Mouse (Mus musculus) layer of hippocampus, postnatal 14 days (tissue): ENCODE results near the gene Mcmbp. TPM values are rescaled to one million over a fixed set of nuclear protein-coding genes. Genes with fewer than 3 reads are reported as not detected.
"Not testable (repeated sequence)": the region's sequence is repeated elsewhere in the genome, so short reads cannot be mapped to it uniquely, and the experiment has no call there.

Source experiments
- DNase-seq, 2 experiments: peaks; one replicate each; pipeline ENCODE4 v3.0.0; 2021 to 2022; ENCODE audit warnings: low spot score in 2 of 2, mixed read lengths in 1 of 2
- total RNA-seq, 2 experiments: library from RNA; stranded (reverse); gene quantifications; 2 replicates each; pipeline ENCODE4 v1.2.3; 2021

Gene Mcmbp
- total RNA-seq, 2 experiments from 2014 or later = 24.0 to 29.1 TPM

GRCm38 (mm10) chr7:128724761-128725160 is 15.5 kb downstream of the Mcmbp start:
- DNase-seq = peak; percentile 65 to 93

GRCm38 (mm10) chr7:128717991-128718390 is 22.3 kb downstream of the Mcmbp start:
- no peak for DNase-seq

GRCm38 (mm10) chr7:128705735-128706134 is 34.6 kb downstream of the Mcmbp start:
- peak; percentile 78 to 79 for DNase-seq

- DNase-seq = not testable (repeated sequence)
Observed at GRCm38 (mm10) chr7:128699959-128700358, 40.3 kb downstream of the Mcmbp start.

- DNase-seq = no peak
Observed at GRCm38 (mm10) chr7:128694848-128695247, 45.4 kb downstream of the Mcmbp start.

GRCm38 (mm10) chr7:128692163-128692562 is 48.1 kb downstream of the Mcmbp start:
- DNase-seq = no peak

GRCm38 (mm10) chr7:128690796-128691195 is 49.5 kb downstream of the Mcmbp start:
- DNase-seq = peak; percentile 64 to 90

GRCm38 (mm10) chr7:128690070-128690469 is 50.2 kb downstream of the Mcmbp start:
- DNase-seq = peak; percentile 93 to 96

GRCm38 (mm10) chr7:128689347-128689746 is 50.9 kb downstream of the Mcmbp start:
- peak in 1 of 2 experiments; percentile 28 for DNase-seq

- peak; percentile 82 to 90 for DNase-seq
Observed at GRCm38 (mm10) chr7:128687821-128688564, 52.3 kb downstream of the Mcmbp start.

- DNase-seq = no peak
Observed at GRCm38 (mm10) chr7:128678546-128678945, 61.7 kb downstream of the Mcmbp start.

GRCm38 (mm10) chr7:128672408-128673010 is 67.8 kb downstream of the Mcmbp start:
- DNase-seq = peak in 1 of 2 experiments; percentile 46

- peak in 1 of 2 experiments; percentile 61 for DNase-seq
Observed at GRCm38 (mm10) chr7:128671952-128672351, 68.3 kb downstream of the Mcmbp start.

- DNase-seq = no peak
Observed at GRCm38 (mm10) chr7:128668831-128669230, 71.5 kb downstream of the Mcmbp start.

GRCm38 (mm10) chr7:128667788-128668187 is 72.5 kb downstream of the Mcmbp start:
- no peak for DNase-seq

- DNase-seq = no peak
Observed at GRCm38 (mm10) chr7:128664861-128665377, 75.4 kb downstream of the Mcmbp start.

GRCm38 (mm10) chr7:128663906-128664305 is 76.4 kb downstream of the Mcmbp start:
- DNase-seq = no peak

GRCm38 (mm10) chr7:128656970-128657369 is 83.3 kb downstream of the Mcmbp start:
- DNase-seq = no peak
